8 mouse cellular contexts compared by ENCODE assay signal in the genomic region with DNA sequence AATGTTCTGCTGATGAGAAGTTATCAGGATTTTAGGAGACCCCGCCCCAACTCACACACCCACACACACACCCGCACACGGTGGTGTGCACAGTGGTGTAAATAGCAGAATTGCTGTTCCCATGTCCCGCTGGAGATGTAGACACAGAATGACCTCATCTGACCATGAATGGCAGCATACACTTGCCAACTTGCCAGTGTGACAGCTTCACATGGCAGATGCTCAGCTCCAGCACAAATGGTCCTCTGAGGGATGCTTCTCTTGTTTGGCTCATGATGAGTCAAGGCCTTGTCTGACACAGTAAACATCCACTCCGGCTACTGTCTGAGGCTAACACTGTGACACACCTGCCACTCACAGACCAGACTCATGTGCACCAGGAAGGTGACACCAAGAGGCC. TPM values are rescaled to one million over a fixed set of nuclear protein-coding genes. Genes with fewer than 3 reads are reported as not detected.
A peak's percentile ranks its signal among the peaks of the same experiment; 100 is the strongest.
DNase-seq lines count a peak whose midpoint lies in the region; ATAC-seq and TF ChIP-seq lines count a peak whose summit lies in the region.

No protein-coding gene starts in this region.

- peaks cover 2% of the 10 kb centered on the region; the same call in 1 of the 2 replicates for H3K79me2 ChIP-seq in heart, adult 2 months (replicated peaks; ENCODE audit: control insufficient read depth, insufficient read depth, low read length)

- 18% methylated on average over 5 of the region's 5 CpGs for WGBS in heart, adult 2 months
- WGBS in forebrain, embryonic 16.5 days = 61% methylated on average over 5 of the region's 5 CpGs

- no peak for ATAC-seq in forebrain, embryonic 16.5 days
- no peak for ATAC-seq in granulocyte monocyte progenitor cell, adult 5-6 weeks (replicated peaks; ENCODE audit: poor library complexity, severe bottlenecking)

- no peak overlapping the region for H3K9ac ChIP-seq in heart, adult 2 months (ENCODE audit: low read depth, low read length)
- no peak overlapping the region for H3K9ac ChIP-seq in forebrain, embryonic 16.5 days (replicated peaks; ENCODE audit: low read depth, low read length)

- H3K36me3 ChIP-seq in heart, adult 2 months (ENCODE audit: control insufficient read depth, insufficient read depth, low read length) = peaks cover 3% of the 10 kb centered on the region; the same call in 1 of the 2 replicates
- H3K36me3 ChIP-seq in forebrain, embryonic 16.5 days (ENCODE audit: control insufficient read depth, insufficient read depth) = no peaks in the 10 kb centered on the region

- intact Hi-C loops in heart, adult 2 months (cut with DNase I) = loop anchor here (2.0 to 5.0 kb wide), 2 partner anchors 22 to 59 kb away; no protein-coding TSS in a partner anchor
- intact Hi-C loops in heart, postnatal 25 days (cut with DNase I) = no loop called here

- H3K27ac ChIP-seq in heart, adult 2 months = peak overlapping the region; percentile 75
- H3K27ac ChIP-seq in forebrain, embryonic 16.5 days (ENCODE audit: low read length) = peak overlapping the region; percentile 68; the same call in 1 of the 2 replicates

- H3K4me2 ChIP-seq in forebrain, embryonic 16.5 days (ENCODE audit: low read length) = no peak overlapping the region

- H3K4me3 ChIP-seq in heart, adult 2 months = no peak overlapping the region
- H3K4me3 ChIP-seq in forebrain, embryonic 16.5 days (replicated peaks; ENCODE audit: low read length) = no peak overlapping the region

- peaks cover 45% of the 10 kb centered on the region for H3K4me1 ChIP-seq in heart, adult 2 months (ENCODE audit: control insufficient read depth, insufficient read depth, low read length)
- H3K4me1 ChIP-seq in forebrain, embryonic 16.5 days (replicated peaks; ENCODE audit: control insufficient read depth, insufficient read depth, low read length) = peaks cover 21% of the 10 kb centered on the region

- no peaks in the 10 kb centered on the region for H3K27me3 ChIP-seq in heart, adult 2 months (ENCODE audit: control insufficient read depth, insufficient read depth, low read length)
- no peaks in the 10 kb centered on the region for H3K27me3 ChIP-seq in forebrain, embryonic 16.5 days (replicated peaks; ENCODE audit: control insufficient read depth, insufficient read depth, low read length)

- no peak for TF ChIP-seq CTCF in heart, adult 2 months (IDR thresholded peaks at IDR 0.05)
- TF ChIP-seq CTCF in brain, embryonic 14.5 days (IDR thresholded peaks at IDR 0.05; ENCODE audit: borderline replicate concordance, extremely low read depth, insufficient read depth, insufficient read length) = no peak

- TF ChIP-seq POLR2A in heart, adult 2 months (IDR thresholded peaks at IDR 0.05; ENCODE audit: insufficient read depth, low read depth, low read length) = no peak
- TF ChIP-seq POLR2A in brain, embryonic 14.5 days (IDR thresholded peaks at IDR 0.05; ENCODE audit: borderline replicate concordance, extremely low read depth, insufficient read depth, insufficient read length, poor library complexity, severe bottlenecking) = no peak

- DNase-seq in heart, adult 2 months = no peak
- DNase-seq in heart, postnatal 25 days (ENCODE audit: low spot score) = no peak
- DNase-seq in brain, embryonic 14.5 days (ENCODE audit: low read depth) = peak; percentile 62
- DNase-seq in layer of hippocampus, adult 9-11 months = peak; percentile 95
- DNase-seq in lung, postnatal 36 days = peak; percentile 39
- no peak for DNase-seq in kidney, adult 8-10 months

- no peak for TF ChIP-seq EP300 in heart, adult 2 months (IDR thresholded peaks at IDR 0.05; ENCODE audit: insufficient read depth, low read depth, low read length)

- H3K9me3 ChIP-seq in forebrain, embryonic 16.5 days (ENCODE audit: control insufficient read depth, low read length) = no peaks in the 10 kb centered on the region

RNA-seq across cellular contexts. Expression of a gene that starts 44.4 kb away (rescaled TPM):
- total RNA-seq in heart, adult 2 months (2021) = under 1 TPM; 0.31 to 0.48 TPM
- polyA plus RNA-seq in heart, adult 2 months (2012; rRNA removed) = 0.59 and 0.98 TPM in 2 replicates
- total RNA-seq in heart, postnatal 25 days (2021) = under 1 TPM; 0.08 to 0.44 TPM
- polyA plus RNA-seq in brain, embryonic 14.5 days (2012; rRNA removed) = 3.2 and 3.5 TPM in 2 replicates
- polyA plus RNA-seq in forebrain, embryonic 16.5 days (2015; fragmentation: Nextera tagmentation; extraction: Ambion mirVana) = 5.6 and 7.4 TPM in 2 replicates
- 2.8 and 3.1 TPM in 2 replicates for total RNA-seq in granulocyte monocyte progenitor cell, adult 5-6 weeks (2014; fragmentation: Nextera tagmentation)
- total RNA-seq in granulocyte monocyte progenitor cell, adult 5-6 weeks (2017) = 0.77 and 0.78 TPM in 2 replicates

Comparison
In these comparisons a context has a peak if more than half of its experiments do, and no peak if none do; other contexts are left out.
1. DNase-seq: peak in brain, embryonic 14.5 days (single experiment), layer of hippocampus, adult 9-11 months (single experiment) and lung, postnatal 36 days (single experiment); none in heart, adult 2 months (0 of 2), heart, postnatal 25 days (single experiment) and kidney, adult 8-10 months (0 of 2).